Mouse (Mus musculus) c-Kit-positive CD71-positive TER-119-positive erythroid progenitor cells, embryonic 14.5 days (primary cell): ENCODE measurements at regions not wholly inside any gene's neighbourhood (a gene's known extent, or its start where the extent isn't known, plus 50 kb on each side); places are given as distances from the start of the nearest gene placed in this dataset.

ENCODE experiments used
- DNase-seq: peaks from one replicate; pipeline ENCODE4 v3.0.0-alpha.2; 2013; ENCODE audit warnings: low spot score

DNA sequence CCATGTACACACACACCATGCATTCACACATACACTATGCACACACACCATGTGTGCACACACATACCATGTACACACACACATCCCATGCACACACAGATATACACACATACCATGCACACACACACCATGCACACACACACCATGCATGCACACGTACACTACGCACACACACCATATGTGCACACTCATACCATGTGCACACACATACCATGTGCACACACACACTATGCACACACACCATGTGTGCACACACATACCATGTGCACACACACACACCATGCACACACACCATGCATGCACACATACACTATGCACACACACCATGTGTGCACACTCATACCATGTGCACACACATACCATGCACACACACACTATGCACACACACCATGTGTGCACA, 87.1 kb upstream of the Tmem150c start:
- no peak for DNase-seq

DNA sequence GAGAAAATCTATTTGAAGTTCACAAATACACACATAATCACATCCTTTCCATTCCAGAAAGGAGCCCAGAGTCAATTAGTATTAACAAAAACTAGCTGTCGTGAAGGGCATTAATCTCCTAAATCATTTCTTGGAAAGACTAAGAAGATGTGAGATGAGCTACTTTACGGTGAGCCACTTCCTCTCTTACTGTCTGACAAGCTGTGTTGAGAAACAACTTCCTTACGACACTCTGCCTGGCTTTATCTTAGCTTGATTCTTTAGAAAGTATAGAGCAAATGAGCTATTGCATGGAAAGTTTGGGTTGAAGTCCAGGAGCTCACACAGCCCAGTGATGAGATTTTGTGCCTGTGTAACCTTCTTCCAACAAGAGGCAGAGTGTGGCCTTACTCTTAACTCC, 85.2 kb upstream of the Tmem150c start:
- DNase-seq = no peak

DNA sequence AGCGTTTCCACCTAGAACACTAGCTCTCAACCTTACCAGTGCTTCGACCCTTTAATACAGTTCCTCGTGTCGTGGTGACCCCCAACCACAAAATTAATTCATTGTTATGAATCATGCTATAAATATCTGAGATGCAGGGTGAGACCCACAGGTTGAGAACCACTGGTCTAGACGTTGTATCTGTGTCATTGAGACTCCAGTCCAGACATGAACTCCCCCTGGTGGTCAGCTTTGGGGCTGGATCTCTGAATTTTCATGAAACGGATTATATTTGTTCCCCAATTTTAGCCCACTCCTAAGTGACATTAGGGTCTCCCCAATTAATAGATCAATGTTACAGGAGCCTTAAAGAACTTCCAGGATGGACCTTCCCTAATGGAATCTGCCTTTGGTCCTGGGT, 81.3 kb upstream of the Tmem150c start:
- peak; percentile 26 for DNase-seq

DNA sequence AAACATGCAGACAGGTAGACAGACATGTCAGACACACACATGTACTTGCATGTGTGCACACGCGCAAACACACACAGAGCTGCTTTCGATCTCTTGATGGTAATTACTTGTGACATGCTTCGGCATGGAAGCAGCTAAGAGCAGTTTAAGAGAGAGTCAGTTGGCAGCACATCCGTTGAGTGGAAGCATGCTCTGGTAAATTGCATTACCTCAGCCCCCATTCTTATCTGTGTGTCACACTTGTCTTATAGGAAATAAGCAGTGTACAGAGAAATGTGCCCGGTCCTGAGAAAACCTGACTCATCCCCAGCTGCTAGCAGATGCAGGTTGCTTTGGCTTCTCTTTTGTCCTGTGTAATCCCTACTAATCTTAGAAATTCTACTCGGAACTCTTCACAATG, 80.0 kb upstream of the Tmem150c start:
- DNase-seq = peak; percentile 48

DNA sequence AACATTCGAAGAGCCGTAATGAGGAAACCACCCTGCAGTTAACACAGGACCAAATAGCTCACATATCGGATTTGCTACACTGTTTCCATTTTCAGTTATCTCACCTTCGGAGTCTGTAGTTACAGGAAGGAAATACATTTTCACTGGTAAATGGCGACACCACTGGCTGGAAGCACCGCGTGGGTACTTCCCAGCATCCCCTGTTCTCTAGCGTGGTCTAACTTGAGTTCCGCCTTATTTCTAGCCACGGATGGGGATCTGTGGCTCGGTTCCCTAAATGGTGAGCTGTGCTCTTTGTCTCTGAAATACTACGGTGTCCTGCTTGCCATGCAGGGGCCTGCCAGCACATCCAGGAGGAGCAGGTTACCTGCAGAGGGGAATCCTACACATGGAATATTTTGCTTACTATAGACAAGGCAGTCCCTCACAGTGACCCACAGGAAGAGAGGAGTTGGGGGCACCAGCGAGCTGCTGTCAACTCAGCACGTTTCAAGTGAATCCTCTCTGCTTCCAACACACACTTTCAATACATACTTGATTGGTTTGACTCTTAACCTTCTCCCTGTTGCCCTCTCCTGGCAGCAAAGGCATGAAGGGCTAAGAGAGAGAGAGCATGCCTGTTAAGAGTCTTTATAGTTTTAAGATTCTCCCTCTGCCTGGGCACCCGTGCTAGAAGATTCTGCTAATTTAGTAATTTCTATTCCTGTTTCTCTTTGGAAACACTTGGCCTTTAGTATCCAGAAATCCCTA, 78.9 kb upstream of the Tmem150c start:
- DNase-seq = no peak

DNA sequence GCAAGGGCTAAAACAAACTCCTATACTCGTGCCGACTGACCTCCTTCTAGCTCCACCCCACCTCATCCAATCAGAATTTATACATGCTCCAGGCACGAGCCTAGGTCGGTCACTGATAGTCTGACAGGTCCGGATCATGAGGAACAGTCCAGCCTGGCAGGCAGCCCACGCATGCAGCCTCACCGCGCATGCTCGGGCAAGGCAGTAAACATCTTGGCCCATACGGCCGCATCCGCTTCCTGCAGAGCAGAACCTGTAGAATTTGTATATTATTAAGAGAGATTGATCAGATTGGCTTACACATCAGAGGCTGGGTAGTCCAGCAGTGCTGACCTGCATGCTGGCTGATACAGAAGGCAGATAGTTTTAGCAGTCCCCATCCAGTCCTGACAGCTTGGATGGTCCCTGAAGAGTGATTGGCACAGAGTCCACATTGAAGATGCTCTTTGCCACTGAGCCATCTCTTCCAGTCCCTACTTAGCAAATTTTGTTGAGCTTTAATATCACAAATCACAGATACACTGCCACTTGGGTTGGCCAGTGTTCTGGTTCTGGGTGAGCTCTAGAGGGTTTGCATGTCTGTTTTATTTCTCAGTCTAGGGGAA, 78.2 kb upstream of the Tmem150c start:
- no peak for DNase-seq

DNA sequence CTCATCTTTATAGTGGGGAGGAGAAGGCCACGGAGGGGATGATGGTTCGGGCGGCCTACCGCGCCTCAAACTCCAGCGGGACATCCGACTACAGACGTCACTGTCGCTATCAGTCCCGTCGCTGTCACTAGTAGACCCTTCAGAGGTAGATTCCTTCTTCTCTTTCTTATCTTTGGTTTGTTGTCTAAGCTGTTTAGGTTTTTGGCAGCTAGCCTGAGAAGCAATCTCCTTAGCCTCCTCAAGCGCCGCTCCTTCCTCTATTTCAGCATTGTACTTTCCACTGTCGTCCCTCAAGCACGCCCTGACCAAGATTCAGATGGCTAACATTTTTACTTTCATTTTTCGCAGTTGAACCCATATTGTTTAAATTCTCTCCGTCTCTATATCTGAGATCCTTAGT, 76.7 kb upstream of the Tmem150c start:
- DNase-seq = no peak

DNA sequence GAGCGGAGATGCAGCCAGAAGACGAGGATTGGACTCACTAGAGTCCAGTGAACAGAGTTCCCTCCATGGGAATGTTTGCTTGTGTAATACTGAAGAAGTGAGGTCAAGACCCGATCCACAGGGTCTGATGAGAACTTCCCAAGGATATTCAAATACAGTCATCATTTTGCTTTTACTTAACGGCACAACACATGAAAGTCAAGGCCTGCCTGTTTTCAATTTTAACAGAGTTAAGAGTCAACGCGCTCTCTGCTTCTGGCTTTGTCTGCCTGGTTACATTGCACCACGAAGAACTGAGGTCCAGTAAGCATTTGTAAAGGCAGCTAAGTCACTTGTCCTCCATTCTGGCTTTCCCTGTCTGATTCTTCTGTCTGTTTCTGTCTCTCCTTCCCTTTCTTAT, 72.5 kb upstream of the Tmem150c start:
- no peak for DNase-seq

DNA sequence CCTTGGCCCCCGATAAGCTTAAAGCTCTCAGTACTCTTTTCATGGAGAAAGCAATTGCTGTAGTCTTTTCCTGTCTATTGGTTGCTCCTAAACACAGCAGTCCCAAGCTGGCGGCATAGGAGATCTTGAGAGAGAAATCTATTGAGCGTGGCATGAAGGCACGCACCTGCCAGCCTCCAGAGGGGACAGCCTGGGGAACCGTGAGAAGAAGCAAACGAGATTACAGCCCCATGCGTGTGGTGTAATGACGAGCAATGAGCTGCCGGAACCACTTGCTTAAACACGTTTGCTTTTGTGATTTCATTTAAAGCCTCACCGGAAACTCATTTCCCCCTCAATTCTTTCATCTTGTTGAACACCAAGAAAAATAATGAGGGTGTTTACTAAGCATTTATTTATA, 72.0 kb upstream of the Tmem150c start:
- DNase-seq = no peak

DNA sequence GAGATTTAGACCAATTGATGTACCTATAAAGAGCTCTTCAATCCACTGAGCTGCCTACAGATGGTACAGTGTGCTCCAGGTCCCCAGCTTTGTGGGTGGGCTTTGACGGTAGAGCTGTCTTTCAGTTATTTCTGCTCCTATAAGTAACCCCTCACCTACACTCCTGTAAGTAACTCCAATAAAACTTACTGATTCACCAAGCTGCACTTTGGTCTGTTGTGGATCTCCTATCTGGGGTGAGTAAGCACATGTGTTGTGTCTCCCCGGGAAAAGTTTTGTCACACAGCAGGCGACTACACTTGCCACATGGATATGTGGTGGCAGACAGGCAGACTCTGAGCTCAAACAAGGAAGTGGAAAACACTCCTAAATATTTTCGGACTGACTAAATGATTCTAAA, 70.4 kb upstream of the Tmem150c start:
- DNase-seq = no peak

DNA sequence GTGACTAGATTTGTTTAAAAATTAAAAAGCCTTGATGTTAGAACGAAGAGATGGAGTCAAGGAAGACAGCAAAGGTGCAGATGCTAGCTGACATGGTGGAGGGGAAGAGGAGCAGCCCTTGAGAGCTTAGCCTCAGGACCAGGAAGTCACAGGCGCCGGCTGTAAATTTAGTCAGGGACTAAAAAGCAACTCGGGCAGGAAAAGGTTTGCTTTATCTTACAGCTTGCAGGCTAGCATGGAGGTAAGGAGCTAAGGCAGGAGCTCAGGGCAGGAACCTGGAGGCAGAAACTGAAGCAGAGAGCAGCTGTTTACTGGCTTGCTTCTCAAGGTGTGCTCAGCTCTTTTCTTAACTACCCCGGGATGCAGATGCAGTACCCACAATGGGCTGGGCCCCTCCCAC, 68.3 kb upstream of the Tmem150c start:
- DNase-seq = no peak

DNA sequence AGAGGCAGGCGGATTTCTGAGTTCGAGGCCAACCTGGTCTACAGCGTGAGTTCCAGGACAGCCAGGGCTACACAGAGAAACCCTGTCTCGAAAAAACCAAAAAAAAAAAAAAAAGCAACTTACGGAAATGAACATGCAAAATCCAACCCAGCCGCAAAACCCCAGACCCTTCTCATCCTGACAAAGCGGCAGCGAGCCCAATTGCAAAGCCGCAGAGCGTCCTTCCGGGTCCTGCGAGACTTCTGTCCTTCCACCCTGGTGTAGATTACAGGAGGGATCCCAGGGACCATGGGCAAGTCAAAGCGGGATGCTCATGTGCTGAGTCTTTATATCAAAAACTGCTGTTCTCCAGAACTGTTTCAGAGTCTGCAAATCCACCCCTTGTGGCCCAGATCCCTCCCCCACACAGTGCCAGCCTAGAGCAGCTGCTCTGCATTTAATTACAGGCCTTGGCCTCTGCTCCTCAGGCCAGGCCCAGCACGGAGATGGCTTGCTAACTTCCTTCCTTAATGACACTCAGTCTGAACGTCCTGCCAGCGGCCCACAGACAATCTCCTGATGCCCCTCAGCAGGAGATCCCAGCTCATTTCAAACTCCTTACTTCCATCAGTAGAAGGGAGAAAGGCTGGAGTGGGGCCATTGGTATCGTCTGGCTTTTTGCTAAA, 67.1 kb upstream of the Tmem150c start:
- DNase-seq = no peak

DNA sequence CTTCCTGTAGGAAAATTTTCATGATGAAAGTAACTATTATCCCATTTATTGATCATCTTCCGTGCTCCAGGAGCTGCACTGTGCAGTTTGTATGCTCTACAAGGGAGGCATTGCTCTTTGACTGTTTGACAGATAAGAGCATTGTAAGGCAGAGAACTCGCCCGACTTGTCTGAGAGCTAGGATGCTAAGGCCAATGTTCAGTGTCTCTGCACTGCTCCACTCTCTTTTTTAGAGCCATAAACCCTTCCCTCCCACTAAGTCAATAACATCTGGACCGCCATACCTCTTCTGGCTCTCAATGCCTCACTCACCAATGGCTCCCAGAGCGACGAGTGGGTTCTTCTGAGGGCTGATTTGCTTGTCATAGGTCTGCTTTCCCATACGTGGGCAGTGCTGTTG, 65.9 kb upstream of the Tmem150c start:
- DNase-seq = no peak

DNA sequence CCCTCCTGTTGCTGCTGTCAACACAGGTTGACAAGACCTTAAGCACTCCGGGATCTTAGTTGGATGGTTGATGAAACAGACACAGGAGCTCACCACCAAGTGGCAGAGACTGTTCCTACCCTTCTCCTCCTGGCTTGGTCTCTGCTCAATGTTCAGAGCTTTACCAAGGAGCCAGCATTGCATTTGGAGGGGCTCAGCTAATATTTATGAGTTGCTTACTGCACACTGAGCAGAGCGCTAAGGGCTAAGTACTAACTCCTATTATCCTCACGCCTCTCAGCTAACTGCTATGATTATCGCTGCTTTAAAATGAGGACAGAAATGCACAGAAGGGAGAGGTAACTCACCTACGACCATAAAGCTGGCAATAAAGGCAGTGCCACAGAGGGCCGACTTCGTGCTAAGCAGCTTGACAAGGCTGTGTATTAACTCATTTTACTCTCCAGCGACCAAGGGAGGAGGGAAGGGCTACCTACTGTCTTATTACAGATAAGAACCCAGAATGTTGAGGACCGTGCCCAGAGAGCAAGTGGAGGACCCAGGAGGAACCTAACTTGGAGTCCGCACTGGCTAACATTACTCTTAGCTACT, 65.3 kb upstream of the Tmem150c start:
- no peak for DNase-seq

DNA sequence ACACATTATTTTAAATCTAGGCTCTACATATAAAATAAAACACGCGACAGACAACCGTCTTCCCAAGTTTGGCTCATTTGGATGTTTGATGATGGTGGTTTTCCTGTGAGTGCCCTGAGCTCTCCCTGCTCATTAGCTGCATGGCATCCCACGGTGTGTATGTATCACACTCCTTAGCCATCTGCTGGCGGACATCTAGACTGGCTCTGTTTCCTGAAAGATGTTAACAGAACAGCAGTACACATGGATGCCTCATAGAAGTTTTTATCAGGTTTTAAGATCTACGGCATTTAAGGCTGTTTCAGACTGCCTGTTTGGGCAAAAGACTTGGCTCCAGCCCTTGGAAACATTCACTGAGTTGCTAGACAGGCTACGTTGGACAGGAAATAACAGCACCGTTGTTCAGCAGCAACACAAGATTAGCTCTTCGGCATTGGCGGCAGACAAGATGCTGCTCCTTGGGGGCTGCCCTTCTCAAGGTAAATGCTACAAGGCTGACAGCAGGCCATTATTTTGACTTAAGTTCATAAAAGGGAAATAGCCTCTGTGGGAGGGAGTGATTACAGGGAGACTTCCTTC, 61.5 kb upstream of the Tmem150c start:
- DNase-seq = no peak

DNA sequence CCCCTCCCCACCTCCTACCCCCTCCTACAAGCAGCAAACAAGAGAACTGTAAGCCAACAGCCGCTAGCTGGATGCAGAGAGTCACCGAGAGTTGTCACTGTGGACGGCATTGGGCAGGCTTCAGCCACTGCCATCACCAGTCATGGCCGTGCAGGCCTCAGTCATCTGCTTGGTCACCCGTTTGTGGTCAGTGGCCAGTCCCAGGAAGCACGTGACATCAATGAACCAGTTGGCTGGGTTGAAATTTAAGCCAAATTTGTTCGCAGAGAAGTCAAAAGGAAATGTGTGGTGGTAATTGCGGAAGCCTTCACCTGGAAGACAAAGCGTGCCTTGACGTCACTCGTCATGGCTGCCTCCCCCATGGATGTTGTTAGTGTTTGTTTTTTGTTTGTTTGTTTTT, 60.7 kb upstream of the Tmem150c start:
- no peak for DNase-seq

DNA sequence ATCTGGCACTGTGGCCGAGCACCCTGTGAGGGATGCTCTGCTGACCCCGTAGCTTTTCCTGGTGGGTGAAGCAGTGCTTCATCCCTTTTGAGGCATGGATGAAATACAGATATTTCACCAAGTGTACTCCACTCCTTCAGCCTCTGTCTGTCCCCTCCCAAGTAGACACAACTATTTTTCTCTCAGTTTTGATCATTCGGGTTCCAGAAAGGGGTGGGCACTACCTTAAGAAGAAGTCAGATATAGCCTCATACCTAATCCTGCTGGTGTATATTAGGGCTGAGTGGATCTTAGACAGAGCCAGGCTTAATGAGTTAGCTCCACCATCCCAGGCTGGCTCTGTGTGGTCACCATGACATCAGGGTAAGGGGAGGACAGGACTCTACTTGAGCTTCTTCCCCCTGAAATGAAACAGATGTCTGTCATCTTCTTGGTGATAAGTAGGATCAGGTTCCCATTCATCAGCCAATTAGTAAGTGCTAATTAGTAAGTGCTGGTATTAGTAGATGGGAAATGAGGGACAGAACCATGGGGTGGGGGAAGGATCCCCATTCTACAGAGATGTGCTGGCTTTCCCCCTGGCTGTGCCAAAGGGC, 58.7 kb upstream of the Tmem150c start:
- DNase-seq = no peak

DNA sequence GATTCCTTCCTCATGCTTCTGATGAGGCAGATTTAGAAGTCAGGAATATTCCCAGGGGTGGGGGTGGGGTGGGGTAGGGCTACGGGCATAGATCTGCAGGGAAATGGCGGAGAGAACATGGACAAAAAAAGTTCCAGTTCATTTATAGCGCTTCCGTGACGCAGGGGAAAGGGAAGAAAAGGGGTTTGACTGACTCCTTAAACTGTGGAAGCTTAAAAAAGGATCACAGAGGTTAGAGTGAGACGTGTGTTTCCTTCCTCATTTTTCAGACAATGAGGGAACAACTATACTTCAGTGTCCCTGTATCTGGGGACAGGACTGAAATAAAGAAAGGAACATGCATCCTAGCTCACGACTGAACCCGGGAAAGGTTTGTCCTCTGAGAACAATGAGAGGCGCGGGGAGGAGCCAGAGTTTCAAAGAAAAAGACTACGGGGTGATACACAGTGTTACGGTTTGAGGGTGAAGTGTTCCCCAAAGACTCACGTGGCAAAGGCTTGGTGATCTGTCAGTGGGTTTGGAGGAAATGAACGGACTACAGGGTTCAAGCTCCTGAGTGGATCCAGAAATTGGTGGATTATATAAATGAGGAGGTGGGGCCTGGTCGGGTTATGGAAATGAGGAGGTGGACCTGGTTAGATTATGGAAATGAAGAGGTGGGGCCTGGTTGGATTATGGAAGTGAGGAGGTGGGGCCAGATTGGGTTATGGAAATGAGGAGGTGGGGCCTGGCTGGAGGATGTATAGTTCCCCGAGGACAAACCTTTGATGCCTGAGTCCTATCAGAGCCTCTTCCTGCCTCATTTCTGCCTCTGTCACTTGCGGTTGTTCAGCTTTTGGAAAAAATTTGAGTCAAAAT, 57.8 kb upstream of the Tmem150c start:
- no peak for DNase-seq

DNA sequence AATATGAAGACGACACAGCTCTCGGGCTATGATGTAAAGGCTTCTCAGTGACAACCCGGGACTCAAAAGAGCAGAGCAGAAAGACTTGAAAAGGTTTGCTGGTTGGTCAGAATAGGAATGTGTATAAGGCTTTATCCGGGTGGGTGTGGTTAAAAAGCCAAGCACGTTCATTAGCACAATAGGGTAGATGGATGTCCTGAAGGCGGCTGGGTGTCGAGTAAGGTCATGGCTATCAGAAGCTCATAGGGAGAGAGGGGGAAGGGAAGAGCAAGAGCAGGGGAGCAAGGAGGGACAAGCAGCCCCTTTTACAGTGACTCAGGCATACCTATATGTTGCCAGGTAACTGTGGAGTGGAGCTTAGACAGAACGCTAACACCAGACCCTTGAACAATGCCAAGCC, 54.3 kb upstream of the Tmem150c start:
- DNase-seq = no peak

DNA sequence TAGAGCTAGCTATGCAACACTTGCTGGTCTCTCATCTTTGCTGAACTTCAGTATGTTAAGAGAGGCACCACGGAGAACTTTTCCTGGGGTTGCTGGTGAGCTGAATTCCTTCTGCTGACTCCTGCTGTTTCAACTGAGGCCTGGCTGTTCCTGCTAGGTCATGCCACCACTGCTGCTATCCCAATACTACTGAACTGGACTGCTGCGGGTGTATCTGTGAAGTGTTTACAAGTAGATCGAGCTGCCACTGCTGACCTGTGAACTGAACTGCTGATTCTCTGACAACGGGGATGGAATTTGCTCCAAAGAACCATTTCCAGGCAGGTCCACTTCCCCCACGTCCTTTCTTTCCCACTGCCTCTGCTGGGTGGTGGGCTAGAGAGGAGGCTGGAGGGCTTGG, 51.1 kb upstream of the Tmem150c start:
- no peak for DNase-seq
